Mouse (Mus musculus) embryonic facial prominence, embryonic 15.5 days (tissue): ENCODE measurements at regions not wholly inside any gene's neighbourhood (a gene's known extent, or its start where the extent isn't known, plus 50 kb on each side); places are given as distances from the start of the nearest gene placed in this dataset.

ENCODE experiments used
- ATAC-seq: fragments of 200-750 bp; cut with Nextera tagmentation; 2 replicates; pipeline ENCODE4 v1.8.0; 2017; ENCODE audit warnings: low read depth, moderate TSS enrichment; ENCODE audit not compliant: insufficient number of reproducible peaks, low FRiP score, low TSS enrichment
- H3K27ac ChIP-seq: fragments of 300-500 bp; sonication (generic); replicated peaks from 2 replicates; pipeline ENCODE4 v1.5.1; 2015; ENCODE audit warnings: mild to moderate bottlenecking, inconsistent platforms
- H3K27me3 ChIP-seq: fragments of 300-500 bp; sonication (generic); 2 replicates; pipeline ENCODE4 v1.6.1; 2015; ENCODE audit warnings: inconsistent platforms
- H3K36me3 ChIP-seq: fragments of 300-500 bp; sonication (generic); 2 replicates; pipeline ENCODE4 v1.6.1; 2015; ENCODE audit warnings: mild to moderate bottlenecking, inconsistent platforms
- H3K4me1 ChIP-seq: fragments of 300-500 bp; sonication (generic); 2 replicates; pipeline ENCODE4 v1.6.1; 2015; ENCODE audit warnings: inconsistent platforms
- H3K4me2 ChIP-seq: fragments of 300-500 bp; sonication (generic); replicated peaks from 2 replicates; pipeline ENCODE4 v1.6.1; 2015; ENCODE audit warnings: mild to moderate bottlenecking, inconsistent platforms
- H3K4me3 ChIP-seq: fragments of 300-500 bp; sonication (generic); replicated peaks from 2 replicates; pipeline ENCODE4 v1.5.1; 2015; ENCODE audit warnings: mild to moderate bottlenecking, inconsistent platforms
- H3K9ac ChIP-seq: fragments of 300-500 bp; sonication (generic); 2 replicates; pipeline ENCODE4 v1.6.1; 2015; ENCODE audit warnings: inconsistent platforms
- H3K9me3 ChIP-seq: fragments of 300-500 bp; sonication (generic); replicated peaks from 2 replicates; pipeline ENCODE4 v1.6.1; 2016; ENCODE audit warnings: inconsistent platforms
- WGBS: fragments of 180-500 bp; shearing (Covaris S2); methylation state at CpG from one replicate; pipeline ENCODE4 v1.1.7; 2015; 5-methylcytosine and 5-hydroxymethylcytosine counted together

DNA sequence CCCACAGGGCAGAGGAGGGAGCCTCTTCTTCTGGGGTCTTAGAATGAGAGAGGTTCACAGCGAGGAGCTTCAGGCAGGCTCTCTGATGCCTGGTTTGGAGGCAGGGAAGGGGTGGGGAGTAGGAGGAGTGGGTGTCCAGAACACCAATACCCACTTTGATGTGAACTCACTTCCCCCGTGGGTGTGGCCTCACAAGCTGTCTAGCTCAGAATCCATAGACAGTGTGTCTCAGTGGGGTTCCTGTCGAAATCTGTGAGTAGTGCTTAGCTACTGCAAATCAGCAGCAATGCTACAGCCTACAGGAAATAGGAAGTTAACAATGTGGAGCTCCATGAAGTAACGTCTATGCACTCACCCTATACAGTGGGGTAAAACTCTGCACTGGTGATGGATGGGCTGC lies 102.5 kb upstream of the Mon1b start:
- no peak for ATAC-seq
- Histone ChIP-seq H3K27me3 (no peaks in the 10 kb centered on the region), H3K36me3 (no peaks in the 10 kb centered on the region), H3K27ac (no peak overlapping the region), H3K4me1 (peaks cover 11% of the 10 kb centered on the region), H3K9me3 (no peaks in the 10 kb centered on the region), H3K9ac (no peak overlapping the region), H3K4me2 (no peak overlapping the region), H3K4me3 (no peak overlapping the region)
- 61% methylated on average over 4 of the region's 4 CpGs for WGBS

DNA sequence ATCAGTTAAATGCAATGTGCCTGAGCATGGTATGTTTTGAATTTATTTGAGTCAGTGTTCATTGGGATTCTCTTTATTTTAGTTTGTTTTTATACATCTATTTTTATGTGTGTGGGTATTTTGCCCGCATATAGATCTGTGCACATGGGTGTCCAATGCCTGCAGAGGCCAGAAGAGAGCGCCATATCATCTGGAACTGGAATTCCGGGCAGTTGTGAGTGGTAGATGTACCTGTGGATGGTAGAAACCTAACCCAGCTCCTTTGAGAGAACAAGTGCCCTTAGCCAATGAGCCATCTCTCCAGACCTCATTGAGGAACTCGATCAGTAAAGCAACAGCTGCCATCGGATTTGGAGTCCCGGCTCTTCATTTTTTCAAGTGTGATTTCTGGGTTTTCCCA lies 94.0 kb upstream of the Mon1b start:
- Histone ChIP-seq H3K27ac (no peak overlapping the region), H3K36me3 (no peaks in the 10 kb centered on the region), H3K4me2 (no peak overlapping the region), H3K9me3 (no peaks in the 10 kb centered on the region), H3K4me3 (no peak overlapping the region), H3K9ac (no peak overlapping the region), H3K27me3 (no peaks in the 10 kb centered on the region), H3K4me1 (no peaks in the 10 kb centered on the region)
- 79% methylated on average over 6 of the region's 6 CpGs for WGBS
- ATAC-seq = no peak

DNA sequence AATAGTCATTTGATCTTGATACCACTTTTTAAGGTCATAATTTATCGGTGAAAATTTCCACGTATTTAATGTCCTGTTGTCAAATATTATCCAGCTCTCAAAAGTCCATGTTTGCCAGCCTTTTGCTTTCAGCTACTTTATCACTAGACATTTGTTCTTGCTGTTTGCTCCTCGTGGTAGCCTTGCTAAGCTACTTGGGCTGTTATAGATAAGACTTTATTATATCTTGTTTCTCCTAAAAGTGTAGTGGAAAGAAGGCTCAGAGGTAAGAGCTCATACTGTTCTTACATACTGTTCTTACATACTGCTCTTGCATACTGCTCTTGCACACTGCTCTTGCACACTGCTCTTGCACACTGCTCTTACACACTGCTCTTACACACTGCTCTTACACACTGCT lies 93.3 kb upstream of the Mon1b start:
- Histone ChIP-seq H3K4me3 (no peak overlapping the region), H3K36me3 (no peaks in the 10 kb centered on the region), H3K9me3 (no peaks in the 10 kb centered on the region), H3K4me2 (no peak overlapping the region), H3K27me3 (no peaks in the 10 kb centered on the region), H3K4me1 (no peaks in the 10 kb centered on the region), H3K9ac (no peak overlapping the region), H3K27ac (no peak overlapping the region)
- WGBS = 67% methylated on average over 3 of the region's 3 CpGs
- ATAC-seq = no peak

DNA sequence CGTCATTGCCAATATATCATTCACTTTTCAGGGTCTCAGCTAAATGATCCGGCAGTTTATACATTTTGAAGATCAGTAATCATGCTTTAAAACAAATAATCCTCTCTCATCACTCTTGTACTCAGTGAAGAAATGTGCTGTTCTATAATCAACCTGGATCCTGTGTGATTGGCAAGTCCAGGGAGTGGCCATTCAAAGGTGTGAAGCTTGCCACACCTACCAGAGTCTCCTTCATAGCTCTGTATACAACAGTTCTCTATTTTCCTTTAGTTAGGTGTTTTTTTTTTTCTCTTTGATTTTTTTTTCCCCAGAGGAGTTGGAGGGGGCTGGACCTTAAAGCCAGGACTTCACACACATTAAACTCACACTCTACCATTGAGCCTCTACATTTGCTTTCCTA lies 92.7 kb upstream of the Mon1b start:
- Histone ChIP-seq H3K9ac (no peak overlapping the region), H3K27ac (no peak overlapping the region), H3K27me3 (no peaks in the 10 kb centered on the region), H3K4me2 (no peak overlapping the region), H3K36me3 (no peaks in the 10 kb centered on the region), H3K4me1 (no peaks in the 10 kb centered on the region), H3K9me3 (no peaks in the 10 kb centered on the region), H3K4me3 (no peak overlapping the region)
- no peak for ATAC-seq
- WGBS = 78% methylated on average over 2 of the region's 2 CpGs

DNA sequence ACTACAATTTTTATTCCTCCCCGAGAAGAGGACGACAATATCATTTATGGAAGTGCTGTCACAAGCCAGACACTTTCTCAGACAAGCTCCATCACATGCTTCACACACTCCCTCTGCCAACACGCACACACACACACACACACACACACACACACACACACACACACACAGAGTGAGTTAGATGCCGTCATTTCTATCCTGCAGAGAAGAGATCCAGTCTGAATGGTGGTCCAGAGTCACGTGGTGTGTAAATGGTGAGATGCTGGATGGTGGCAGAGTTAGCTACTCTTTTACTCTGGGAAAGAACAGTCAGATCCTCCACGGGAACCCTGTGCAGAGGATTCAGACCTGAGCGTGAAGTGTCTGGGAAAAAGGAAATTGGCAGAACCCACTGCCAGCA lies 86.2 kb upstream of the Mon1b start:
- Histone ChIP-seq H3K36me3 (no peaks in the 10 kb centered on the region), H3K9ac (no peak overlapping the region), H3K27me3 (no peaks in the 10 kb centered on the region), H3K4me2 (no peak overlapping the region), H3K9me3 (no peaks in the 10 kb centered on the region), H3K4me1 (no peaks in the 10 kb centered on the region), H3K27ac (no peak overlapping the region), H3K4me3 (no peak overlapping the region)
- ATAC-seq = no peak
- WGBS = 73% methylated on average over 7 of the region's 7 CpGs

DNA sequence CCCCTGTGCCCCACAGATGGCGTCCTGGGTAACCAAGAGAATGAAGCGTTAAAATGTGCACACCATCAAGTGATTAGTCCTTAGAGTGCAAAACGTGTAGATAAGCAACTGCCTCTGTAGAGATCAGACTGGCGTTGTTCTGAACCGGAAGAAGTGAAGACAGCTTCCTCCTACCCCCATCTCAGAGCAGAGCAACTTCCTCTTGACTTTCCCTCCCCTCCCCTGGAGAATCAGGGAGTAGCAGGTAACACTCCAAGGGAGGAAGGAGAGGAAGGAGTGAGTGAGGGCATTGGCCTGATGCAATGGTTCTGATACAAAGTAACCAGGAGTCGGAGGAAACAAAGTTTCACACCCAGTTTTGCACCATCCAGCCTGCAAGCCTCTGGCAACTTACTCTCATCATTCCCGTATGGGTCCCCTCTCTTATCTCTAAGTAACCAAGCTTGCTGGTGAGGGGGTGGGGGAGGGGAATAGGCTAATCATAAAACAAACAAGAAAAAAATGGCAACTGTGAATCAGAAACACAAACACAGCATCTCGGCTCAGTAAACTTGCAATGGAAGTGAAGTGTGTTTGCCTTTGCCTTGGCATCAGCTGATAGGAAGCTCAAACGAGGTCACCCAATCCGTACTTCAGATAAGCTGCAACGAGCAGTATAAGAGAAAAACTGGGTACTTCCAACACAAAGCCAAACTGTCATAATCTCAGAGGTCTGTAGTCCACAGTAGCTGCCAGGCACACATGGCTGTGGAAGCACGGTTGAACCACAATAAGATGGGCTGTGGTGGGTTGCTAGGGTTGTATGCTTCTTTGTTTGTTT lies 83.7 kb upstream of the Mon1b start:
- Histone ChIP-seq H3K27me3 (no peaks in the 10 kb centered on the region), H3K9ac (no peak overlapping the region), H3K4me1 (no peaks in the 10 kb centered on the region), H3K27ac (no peak overlapping the region), H3K4me2 (no peak overlapping the region), H3K36me3 (no peaks in the 10 kb centered on the region), H3K4me3 (no peak overlapping the region), H3K9me3 (no peaks in the 10 kb centered on the region)
- no peak for ATAC-seq
- WGBS = 71% methylated on average over 12 of the region's 12 CpGs

DNA sequence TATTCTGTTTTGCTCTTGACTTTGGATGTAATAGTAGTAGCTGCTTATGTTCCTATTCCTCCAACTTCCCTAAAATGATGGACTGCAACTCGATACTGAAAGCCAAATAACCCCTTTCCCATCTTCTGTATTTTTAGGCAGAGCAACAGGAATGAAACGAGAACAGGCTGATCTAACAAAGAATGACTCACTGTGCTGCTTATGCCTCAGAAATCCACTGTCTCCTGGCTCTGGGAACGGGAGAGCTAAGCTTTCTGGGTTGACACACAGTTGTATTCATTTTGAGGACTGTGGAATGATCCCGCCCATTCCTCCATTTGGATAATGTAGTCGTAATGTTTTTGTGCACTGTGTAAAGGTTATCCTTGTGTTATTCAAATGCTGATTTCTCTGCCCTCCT lies 82.6 kb upstream of the Mon1b start:
- no peaks in the 10 kb centered on the region for H3K4me1 ChIP-seq
- H3K27me3 ChIP-seq = no peaks in the 10 kb centered on the region
- 52% methylated on average over 5 of the region's 5 CpGs for WGBS
- no peak for ATAC-seq
- no peaks in the 10 kb centered on the region for H3K36me3 ChIP-seq
- H3K4me3 ChIP-seq = no peak overlapping the region
- H3K9me3 ChIP-seq = no peaks in the 10 kb centered on the region
- H3K4me2 ChIP-seq = no peak overlapping the region
- no peak overlapping the region for H3K9ac ChIP-seq
- H3K27ac ChIP-seq = no peak overlapping the region

DNA sequence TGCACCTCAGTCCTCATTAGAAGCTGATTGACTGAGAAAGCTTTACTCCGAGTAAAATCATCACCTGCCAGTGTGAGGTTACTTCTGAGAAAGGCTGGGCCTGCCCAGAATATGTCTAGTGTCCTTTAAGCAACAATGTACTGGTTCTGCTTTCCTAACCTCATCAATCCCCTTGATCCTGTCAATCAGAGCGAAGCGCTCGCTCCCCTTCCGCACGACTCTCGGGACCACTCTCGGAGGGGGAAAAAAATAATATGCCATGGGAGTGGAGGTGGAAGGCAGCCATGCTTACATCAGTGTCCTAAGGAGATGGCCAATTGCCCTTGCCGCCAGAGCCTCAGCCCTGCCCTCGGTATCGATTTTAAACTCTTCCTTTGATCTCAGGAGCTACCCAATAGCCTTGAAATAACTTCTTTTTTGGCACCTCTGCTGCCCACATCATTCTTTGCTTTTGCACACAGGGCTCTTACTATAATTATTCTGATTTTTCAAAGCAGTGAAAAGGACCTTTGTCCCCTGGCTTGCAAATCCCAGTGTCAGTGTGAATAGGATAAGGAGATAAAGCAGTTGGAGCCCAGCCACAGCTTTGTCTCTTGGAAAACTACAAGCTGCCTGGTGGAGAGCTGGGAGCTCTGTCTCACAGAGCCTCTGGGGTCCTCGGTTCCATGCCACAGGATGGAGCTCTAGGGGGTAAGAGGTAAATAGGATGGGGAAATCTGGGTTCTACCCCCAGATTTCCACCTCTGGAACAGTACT lies 80.5 kb upstream of the Mon1b start:
- Histone ChIP-seq H3K27me3 (no peaks in the 10 kb centered on the region), H3K36me3 (no peaks in the 10 kb centered on the region), H3K4me1 (no peaks in the 10 kb centered on the region), H3K9ac (no peak overlapping the region), H3K27ac (no peak overlapping the region), H3K4me2 (no peak overlapping the region), H3K9me3 (no peaks in the 10 kb centered on the region), H3K4me3 (no peak overlapping the region)
- ATAC-seq = no peak
- WGBS = 26% methylated on average over 12 of the region's 12 CpGs

DNA sequence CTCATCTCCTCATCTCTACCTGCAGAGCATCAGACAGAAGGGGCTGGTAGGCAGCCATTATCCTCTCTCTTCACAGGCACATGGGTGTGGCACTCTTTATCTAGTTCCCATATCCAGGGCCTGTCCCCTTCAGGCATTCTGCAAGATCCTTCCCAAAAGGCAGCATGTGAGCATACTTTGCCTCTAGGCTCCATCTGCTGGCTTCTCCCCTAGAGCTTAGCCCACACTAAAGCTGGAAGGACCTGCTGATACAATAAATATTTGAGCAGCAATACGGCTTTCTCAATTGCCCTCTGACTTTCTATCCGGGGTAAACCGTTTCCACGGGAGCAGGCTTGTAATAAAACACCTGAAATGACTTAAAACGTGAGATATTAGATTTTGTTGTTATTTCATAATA lies 78.4 kb upstream of the Mon1b start:
- Histone ChIP-seq H3K9me3 (no peaks in the 10 kb centered on the region), H3K36me3 (no peaks in the 10 kb centered on the region), H3K27me3 (no peaks in the 10 kb centered on the region), H3K4me3 (no peak overlapping the region), H3K27ac (no peak overlapping the region), H3K9ac (no peak overlapping the region), H3K4me1 (no peaks in the 10 kb centered on the region), H3K4me2 (no peak overlapping the region)
- WGBS = 68% methylated on average over 5 of the region's 5 CpGs
- no peak for ATAC-seq

DNA sequence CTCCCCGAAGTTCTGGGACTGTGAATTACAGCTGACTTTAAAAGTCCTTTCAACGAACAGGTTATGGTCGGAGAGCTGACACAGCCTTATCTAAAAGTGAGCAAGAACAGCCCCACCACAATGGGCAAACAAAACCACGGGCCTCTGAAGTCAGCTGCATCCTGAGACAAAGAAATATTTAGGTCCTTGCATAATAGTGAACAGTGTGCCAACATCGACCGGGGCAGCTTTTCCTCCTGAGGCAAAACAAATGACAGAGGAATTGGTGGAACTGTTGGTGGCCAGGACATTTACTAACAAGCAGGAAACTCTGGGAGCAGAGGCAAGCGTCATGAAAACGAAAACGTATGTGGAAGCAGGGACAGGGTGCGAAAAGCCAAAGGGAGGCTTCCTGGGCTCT lies 54.3 kb upstream of the Mon1b start:
- H3K27me3 ChIP-seq = no peaks in the 10 kb centered on the region
- no peaks in the 10 kb centered on the region for H3K9me3 ChIP-seq
- no peak overlapping the region for H3K27ac ChIP-seq
- H3K4me1 ChIP-seq = 0 out of 2 replicates have a peak, but pooled peaks cover 6% of the 10 kb centered on the region
- H3K9ac ChIP-seq = no peak overlapping the region
- H3K4me3 ChIP-seq = no peak overlapping the region
- H3K36me3 ChIP-seq = no peaks in the 10 kb centered on the region
- 32% methylated on average over 10 of the region's 10 CpGs for WGBS
- H3K4me2 ChIP-seq = no peak overlapping the region
- no peak for ATAC-seq

DNA sequence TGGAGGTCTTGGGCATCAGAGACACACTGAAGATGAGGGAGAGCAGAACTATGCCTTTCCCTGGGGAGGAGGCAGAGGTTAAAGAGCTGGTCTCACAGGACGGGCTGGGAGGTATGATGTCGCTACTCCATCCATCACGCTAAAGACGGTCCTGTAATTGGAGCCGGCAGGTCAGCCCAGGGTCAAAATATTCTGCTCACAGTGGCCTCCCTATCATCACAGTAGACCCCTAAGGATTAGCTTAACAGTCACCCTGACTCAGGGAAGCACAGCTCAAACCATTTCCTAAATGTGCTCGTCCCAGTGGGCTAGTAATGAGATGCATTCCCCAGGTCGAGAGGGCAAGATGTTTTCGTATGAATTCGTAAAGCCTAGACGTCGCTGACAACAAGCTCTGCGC lies 53.7 kb upstream of the Mon1b start:
- H3K4me2 ChIP-seq = no peak overlapping the region

More for the DNA sequence above, 53.7 kb upstream of the Mon1b start:
- Histone ChIP-seq H3K27ac (no peak overlapping the region), H3K9me3 (no peaks in the 10 kb centered on the region), H3K27me3 (no peaks in the 10 kb centered on the region), H3K9ac (no peak overlapping the region), H3K4me3 (no peak overlapping the region), H3K4me1 (0 out of 2 replicates have a peak, but pooled peaks cover 6% of the 10 kb centered on the region), H3K36me3 (no peaks in the 10 kb centered on the region)
- WGBS = 11% methylated on average over 12 of the region's 12 CpGs
- ATAC-seq = no peak
